Mouse (Mus musculus) thymus, postnatal 4 days (tissue): ENCODE data around the gene Eid2.

Experiments
- DNase-seq: peaks from one replicate; pipeline ENCODE4 v3.0.0; 2021

Eid2 gene

DNA sequence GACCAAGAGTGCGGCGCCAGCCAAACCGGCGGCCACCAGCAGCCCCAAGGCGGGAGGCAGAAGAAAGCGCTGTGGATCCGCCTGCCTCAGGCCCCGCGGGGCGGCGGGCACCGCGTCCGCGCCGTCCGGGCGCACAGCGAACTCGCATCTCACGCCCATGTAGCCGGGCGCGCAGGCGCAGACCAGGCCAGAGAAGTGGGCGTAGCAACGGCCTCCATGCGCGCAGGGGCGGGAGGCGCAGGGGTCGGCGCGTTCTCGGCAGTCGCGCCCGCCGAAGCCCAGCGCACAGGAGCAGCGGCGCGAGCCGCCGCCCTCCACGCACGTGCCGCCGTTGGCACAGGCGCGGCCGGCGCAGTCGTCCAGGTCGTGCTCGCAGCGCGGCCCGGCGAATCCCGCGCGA lies 26.8 kb downstream of the Eid2 start:
- peak; percentile 68 for DNase-seq

DNA sequence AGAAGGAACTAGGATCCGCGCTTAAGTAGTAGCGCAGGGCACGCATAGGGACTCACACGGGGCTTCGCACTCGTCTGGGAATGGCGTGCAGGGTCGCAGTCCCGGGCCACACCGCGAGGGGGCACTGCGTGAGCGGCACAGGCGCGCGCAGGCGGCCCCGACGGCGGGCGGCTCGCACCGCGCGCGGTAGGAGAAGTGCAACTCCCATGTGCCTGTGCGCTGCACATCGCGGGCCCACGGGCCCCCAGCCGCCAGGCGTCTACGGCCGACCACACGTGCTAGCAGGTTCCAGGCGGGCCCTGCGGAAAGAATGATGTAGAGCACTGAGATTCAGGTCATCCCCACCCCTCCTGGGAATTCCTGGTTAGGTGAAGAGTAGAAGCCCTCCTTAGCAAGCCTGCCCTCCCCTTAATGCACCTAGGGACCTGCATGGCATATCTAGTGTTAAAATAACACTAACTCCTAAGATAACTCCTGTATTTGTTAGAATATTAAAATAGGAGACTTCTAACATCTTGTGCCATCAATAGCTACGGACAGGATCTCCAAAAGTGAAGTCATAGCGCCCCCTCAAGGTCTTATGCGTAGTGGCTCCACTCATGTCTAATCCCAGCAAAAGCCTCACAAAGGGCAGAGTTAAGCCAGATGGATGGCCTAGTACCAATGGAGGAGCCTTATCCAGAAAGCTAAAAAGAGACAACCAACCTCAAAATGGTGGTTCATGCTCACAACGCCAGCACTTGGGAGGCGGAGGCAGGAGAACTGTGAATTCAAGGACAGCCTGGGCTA lies 31.4 kb downstream of the Eid2 start:
- DNase-seq = peak; percentile 58

DNA sequence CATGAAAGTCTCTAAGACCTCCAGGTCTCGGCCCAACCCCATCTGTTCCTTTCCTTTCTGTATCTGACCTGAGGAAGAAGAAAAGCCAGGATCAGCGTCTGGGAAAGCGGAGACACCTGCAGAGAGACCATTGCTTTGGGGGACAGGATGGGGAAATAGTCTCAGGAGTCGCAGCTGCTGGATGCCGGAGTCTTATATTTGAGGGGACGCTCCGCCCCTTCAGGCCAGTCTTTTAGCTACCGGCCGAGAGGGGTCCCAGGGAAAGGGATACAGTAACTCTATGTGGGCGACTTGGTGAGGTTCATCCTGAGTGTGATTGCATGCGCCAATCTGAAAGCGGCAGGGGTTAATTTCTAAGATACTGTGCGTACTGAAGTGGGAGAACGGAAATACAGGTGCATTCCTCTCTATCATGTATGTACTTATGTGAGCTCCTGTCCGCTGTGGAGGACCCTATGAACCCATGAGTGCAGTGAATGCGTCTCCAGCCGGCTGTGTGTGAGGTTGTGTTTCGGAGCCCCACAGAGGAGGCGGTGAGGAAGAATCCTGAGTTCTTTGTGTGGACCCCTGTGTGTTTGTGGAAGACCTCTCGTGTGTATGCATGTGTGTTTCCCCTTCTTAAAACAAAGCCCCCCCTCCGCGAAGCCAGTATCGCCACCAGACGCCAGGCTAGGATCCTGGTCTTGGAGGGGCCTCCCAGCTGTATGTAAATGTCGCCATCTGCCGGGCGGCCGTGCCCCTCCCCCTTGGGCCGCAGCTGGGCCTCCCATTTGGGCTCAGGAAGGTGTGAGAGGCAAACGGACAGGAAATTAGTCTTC lies 34.1 kb downstream of the Eid2 start, which contains the start of gene Dll3:
Gene Dll3, minus strand, starts transcription at position 623 of the 818 bp plus-strand sequence.
- DNase-seq = peak; percentile 79

DNA sequence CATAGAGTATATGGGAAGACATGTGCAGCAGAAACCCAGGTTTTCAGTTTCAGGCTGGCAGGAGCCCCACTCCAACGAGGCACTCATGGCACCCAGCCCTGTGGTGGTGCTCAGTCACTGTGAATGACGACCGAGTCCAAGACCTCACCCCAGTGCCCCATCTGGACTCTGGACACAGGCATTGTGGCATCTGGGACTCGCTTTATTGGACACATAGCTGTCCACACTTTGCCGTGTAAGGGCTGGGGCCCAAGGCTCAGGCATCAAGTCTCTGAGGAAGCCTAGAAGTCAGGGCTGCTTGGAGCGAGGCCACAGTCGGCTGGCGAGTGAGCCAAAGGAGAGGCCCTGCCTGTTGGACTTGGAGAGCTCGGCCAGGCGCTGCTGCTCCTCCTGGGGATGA lies 38.0 kb downstream of the Eid2 start:
- no peak for DNase-seq

DNA sequence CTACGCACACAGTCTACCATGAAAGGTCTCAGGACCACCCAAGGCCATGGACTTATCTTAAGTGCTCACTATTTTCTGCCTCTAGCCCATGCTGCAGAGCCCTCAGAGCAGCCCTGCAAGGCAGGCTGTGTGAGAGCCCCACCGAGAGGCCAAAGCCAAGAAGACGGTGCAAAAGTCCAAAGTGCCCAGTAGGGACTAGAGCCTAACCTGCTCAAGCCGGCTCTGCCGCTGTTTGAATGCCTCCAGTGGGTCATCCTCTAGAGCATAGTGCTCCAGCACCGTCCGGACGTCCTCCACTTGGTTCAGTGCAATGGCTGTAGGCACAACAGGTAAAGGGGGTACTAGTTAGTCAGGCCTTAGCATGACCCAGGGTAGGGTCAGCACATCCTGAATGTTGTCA lies 38.5 kb downstream of the Eid2 start:
- DNase-seq = no peak

DNA sequence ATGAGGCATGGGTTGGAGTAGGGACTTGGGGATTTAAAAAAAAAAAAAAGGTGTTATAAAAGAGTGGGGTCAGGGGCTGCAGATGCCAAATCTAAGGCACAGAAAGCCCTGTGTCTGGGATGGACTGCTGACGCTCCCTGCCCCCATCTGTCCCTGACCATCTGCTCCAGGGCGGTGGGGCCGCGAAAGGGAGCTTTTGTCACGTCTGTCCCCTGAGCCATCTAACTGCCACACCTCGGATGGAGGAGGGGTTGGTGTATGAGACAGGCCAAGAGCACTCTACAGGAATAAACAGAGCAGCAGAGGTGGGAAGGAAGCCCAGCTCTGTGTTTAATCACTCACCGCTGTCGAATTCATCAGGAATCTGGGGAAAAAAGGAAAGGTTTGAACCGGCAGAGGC lies 42.1 kb downstream of the Eid2 start:
- DNase-seq = no peak

DNA sequence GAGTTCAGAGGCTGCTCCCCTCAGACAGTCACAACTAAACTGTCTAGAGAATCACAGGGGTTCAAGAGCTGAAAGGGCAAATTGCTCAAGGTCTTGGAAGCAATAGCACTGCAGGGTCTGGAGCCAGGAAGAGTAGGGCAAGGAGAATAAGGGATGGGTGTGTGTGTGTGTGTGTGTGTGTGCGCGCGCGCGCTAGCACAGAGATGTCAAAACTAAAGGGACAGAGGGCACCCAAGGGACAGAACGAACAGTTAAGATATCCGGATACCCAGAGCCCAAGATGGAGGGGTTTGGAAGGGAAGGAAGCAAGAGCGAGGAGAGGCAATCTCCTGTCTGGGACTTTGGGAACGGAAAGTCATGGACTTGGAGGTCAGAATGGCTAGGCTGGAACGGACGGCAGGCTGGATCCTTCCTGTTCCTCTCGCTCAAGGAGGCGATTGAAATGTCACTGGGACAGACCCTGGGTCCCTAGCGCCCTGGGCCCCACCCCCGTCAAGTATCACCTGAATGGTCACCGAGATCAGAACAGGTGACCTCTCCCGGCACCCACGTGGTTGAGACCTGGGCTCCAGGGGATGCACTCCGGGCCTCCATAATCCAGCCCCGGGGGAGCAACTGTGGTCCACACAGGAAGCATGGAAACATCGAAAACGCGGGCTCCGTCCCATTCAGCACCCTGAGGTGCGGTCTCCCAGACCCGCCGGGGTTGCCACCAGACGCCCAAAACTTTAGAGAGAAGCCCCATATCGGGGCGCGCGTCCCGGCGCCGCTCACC lies 43.7 kb downstream of the Eid2 start:
- no peak for DNase-seq

DNA sequence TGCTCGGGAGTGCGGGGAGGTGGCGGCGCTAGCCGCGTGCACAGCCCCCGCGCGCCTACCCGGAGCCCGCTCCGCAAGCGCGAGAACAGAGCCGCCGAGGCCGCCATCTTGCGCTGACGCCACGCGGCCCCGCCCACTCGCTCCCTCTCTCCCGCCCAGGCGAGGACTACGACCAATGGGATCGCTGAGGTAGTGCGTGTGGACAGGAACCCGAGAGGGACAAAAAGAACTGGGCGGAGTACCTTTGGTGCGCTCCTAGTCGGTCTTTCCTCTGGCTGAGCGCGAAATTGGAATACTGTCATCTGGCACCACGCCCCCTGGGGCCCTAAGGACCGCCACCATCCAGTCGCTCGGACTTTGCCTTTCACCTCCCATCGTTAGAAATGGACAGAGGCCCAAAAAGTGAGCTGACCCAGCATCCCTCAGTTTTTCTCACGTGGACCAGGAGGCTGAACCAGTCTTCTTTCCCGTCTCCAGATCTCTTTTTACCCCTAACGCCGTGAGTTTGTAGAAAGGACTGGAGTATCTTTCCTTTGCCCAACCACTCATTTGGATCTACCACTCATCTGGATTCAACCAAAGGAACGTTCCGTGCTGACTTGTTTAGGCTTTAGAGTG lies 44.4 kb downstream of the Eid2 start, which contains the start of gene Timm50:
Gene Timm50, minus strand, starts transcription at position 147 of the 618 bp plus-strand sequence.
- DNase-seq = peak; percentile 99

DNA sequence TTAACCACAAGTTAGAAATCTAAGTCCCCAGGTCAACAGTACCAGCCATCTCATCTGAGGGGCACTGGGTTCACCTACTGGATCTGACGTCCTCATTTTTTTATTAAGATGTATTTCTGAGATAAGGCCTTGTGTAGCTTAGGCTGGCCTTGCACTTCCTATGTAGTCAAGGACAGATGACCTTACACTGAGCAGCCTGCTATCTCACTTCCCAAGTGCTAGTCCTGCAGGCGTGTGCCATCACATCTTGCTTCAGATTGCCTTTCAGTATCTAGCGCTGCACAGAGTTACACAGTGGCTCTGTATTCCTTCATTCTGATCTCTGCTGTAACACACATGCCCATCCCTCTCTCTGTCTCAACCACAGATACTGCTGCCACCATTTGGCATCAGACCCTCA lies 50.4 kb downstream of the Eid2 start:
- no peak for DNase-seq

DNA sequence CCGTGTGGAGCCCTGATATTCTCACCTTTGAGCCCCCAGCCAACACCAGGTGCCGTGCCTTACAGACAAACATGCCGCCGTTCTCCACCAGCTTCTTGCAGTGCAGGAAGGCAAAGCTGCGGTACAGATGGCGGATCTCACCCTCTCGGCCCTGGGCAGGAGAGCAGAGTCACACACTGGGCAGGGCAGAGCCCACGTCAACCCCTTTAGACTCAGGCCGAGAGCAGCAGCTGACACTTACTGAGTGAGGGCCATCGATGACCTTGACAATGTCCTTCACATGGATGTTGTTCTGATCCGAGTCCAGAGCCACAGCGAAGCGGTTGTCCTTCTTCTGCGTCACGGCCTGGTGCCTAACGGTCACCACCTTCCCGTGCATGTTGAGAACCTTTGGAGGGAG lies 51.0 kb downstream of the Eid2 start:
- DNase-seq = no peak
